Mouse (Mus musculus) ES-Bruce4 (cell line): Measurements from ENCODE around the gene Adam1b. TPM values are rescaled to one million over a fixed set of nuclear protein-coding genes. Genes with fewer than 3 reads are reported as not detected.
"Not testable (repeated sequence)": the region's sequence is repeated elsewhere in the genome, so short reads cannot be mapped to it uniquely, and the experiment has no call there.

ENCODE experiments used
- H3K27ac ChIP-seq: 2 replicates; pipeline ENCODE4 v1.5.1; 2012; ENCODE audit warnings: low read length, inconsistent platforms; ENCODE audit not compliant: insufficient read depth
- H3K27me3 ChIP-seq: 2 replicates; pipeline ENCODE4 v1.6.1; 2012; ENCODE audit warnings: mild to moderate bottlenecking, low read length, inconsistent platforms; ENCODE audit not compliant: control insufficient read depth, poor library complexity, insufficient read depth, severe bottlenecking
- H3K36me3 ChIP-seq: 2 replicates; pipeline ENCODE4 v1.6.1; 2012; ENCODE audit warnings: inconsistent platforms, mild to moderate bottlenecking, low read length, moderate library complexity; ENCODE audit not compliant: control insufficient read depth, poor library complexity, insufficient read depth, severe bottlenecking
- H3K4me1 ChIP-seq: one replicate; pipeline ENCODE4 v1.8.1; 2011; ENCODE audit warnings: low read length; ENCODE audit not compliant: control insufficient read depth, insufficient read depth
- H3K4me3 ChIP-seq: 2 replicates; pipeline ENCODE4 v1.5.1; 2011; ENCODE audit warnings: low read depth, mild to moderate bottlenecking, low read length
- H3K9ac ChIP-seq: 2 replicates; pipeline ENCODE4 v1.6.1; 2012; ENCODE audit warnings: low read depth, mild to moderate bottlenecking, inconsistent platforms; ENCODE audit not compliant: poor library complexity, severe bottlenecking
- H3K9me3 ChIP-seq: replicated peaks from 2 replicates; pipeline ENCODE4 v1.6.1; 2012; ENCODE audit warnings: mild to moderate bottlenecking, low read length, inconsistent platforms; ENCODE audit not compliant: control insufficient read depth, poor library complexity, insufficient read depth, severe bottlenecking
- CTCF ChIP-seq: IDR thresholded peaks from one replicate; pipeline ENCODE4 v1.8.1; 2011; ENCODE audit warnings: low read depth, low read length
- EP300 ChIP-seq: IDR thresholded peaks from 2 replicates; pipeline ENCODE4 v1.6.1; 2011; ENCODE audit warnings: low read depth, low read length; ENCODE audit not compliant: insufficient read depth
- POLR2A ChIP-seq: IDR thresholded peaks from one replicate; pipeline ENCODE4 v1.8.1; 2011; ENCODE audit warnings: low read length; ENCODE audit not compliant: insufficient read depth
- polyA plus RNA-seq: library from polyadenylated mRNA; stranded (reverse); fragments of >200 nt; gene quantifications from 2 replicates; pipeline ENCODE4 v1.2.4, GENCODE M21; 2011; ENCODE audit warnings: low read depth; ENCODE audit not compliant: missing spikeins, insufficient read depth, insufficient read length

Adam1b gene
- polyA plus RNA-seq, 1 experiment: not detected

- no peak overlapping the region for H3K4me3 ChIP-seq
- no peaks in the 10 kb centered on the region for H3K27me3 ChIP-seq
- H3K9ac ChIP-seq: no peak overlapping the region
- TF ChIP-seq POLR2A (no peak), EP300 (no peak), CTCF (no peak)
- H3K27ac ChIP-seq: no peak overlapping the region
- no peaks in the 10 kb centered on the region for H3K9me3 ChIP-seq
- no peaks in the 10 kb centered on the region for H3K4me1 ChIP-seq
- H3K36me3 ChIP-seq: peaks cover 8% of the 10 kb centered on the region
Measured at GRCm38 (mm10) chr5:121518983-121519382, 15.7 kb upstream of the Adam1b start.

- Histone ChIP-seq H3K9ac (no peak overlapping the region), H3K9me3 (no peaks in the 10 kb centered on the region), H3K27me3 (no peaks in the 10 kb centered on the region), H3K4me1 (no peaks in the 10 kb centered on the region), H3K4me3 (no peak overlapping the region), H3K36me3 (no peaks in the 10 kb centered on the region), H3K27ac (no peak overlapping the region)
- TF ChIP-seq POLR2A (no peak), EP300 (no peak)
Measured at GRCm38 (mm10) chr5:121510009-121510408, 6.8 kb upstream of the Adam1b start.

DNA sequence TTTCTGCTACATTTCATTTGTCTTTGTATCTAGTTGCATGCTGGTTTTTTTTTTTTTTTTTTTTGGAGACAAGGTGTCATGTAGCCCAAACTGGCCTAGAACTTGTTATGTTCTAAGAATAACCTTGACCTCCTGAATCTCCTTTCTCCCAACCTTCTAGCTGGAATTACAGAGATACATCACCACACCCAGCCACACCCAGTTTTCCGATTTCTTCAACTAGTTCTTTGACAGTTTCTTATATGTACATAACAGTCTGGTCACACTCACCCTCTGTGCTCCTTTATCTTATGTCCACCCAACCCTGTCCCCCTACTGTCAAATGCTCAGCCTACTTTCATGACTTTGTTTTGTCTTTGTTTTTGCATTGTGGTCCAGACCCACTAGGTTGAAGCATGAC is 3.6 kb upstream of the Adam1b start:
- Histone ChIP-seq H3K4me3 (no peak overlapping the region), H3K9me3 (no peaks in the 10 kb centered on the region), H3K27me3 (no peaks in the 10 kb centered on the region), H3K36me3 (no peaks in the 10 kb centered on the region), H3K9ac (no peak overlapping the region), H3K4me1 (peaks cover 3% of the 10 kb centered on the region), H3K27ac (no peak overlapping the region)
- TF ChIP-seq CTCF: no peak
- no peak for TF ChIP-seq EP300
- TF ChIP-seq POLR2A: no peak

GRCm38 (mm10) chr5:121501424-121501996 is 1.7 kb downstream of the Adam1b start:
- H3K27ac ChIP-seq, H3K27me3 ChIP-seq, H3K9me3 ChIP-seq, H3K9ac ChIP-seq, H3K4me1 ChIP-seq, H3K4me3 ChIP-seq, H3K36me3 ChIP-seq: not testable (repeated sequence)

- H3K27ac ChIP-seq: no peak overlapping the region
- no peaks in the 10 kb centered on the region for H3K9me3 ChIP-seq
- H3K4me1 ChIP-seq: peaks cover 3% of the 10 kb centered on the region
- no peaks in the 10 kb centered on the region for H3K36me3 ChIP-seq
- no peak overlapping the region for H3K4me3 ChIP-seq
- H3K9ac ChIP-seq: no peak overlapping the region
- no peak for TF ChIP-seq EP300
- TF ChIP-seq POLR2A: no peak
- H3K27me3 ChIP-seq: no peaks in the 10 kb centered on the region
Measured at GRCm38 (mm10) chr5:121500719-121501118, 2.5 kb downstream of the Adam1b start.

- TF ChIP-seq CTCF (no peak), POLR2A (no peak), EP300 (no peak)
- Histone ChIP-seq H3K27me3 (no peaks in the 10 kb centered on the region), H3K9me3 (no peaks in the 10 kb centered on the region), H3K4me3 (no peak overlapping the region), H3K36me3 (no peaks in the 10 kb centered on the region), H3K4me1 (no peaks in the 10 kb centered on the region), H3K27ac (no peak overlapping the region), H3K9ac (no peak overlapping the region)
Measured at GRCm38 (mm10) chr5:121493305-121493704, 9.9 kb downstream of the Adam1b start.

- Histone ChIP-seq H3K9ac (no peak overlapping the region), H3K9me3 (no peaks in the 10 kb centered on the region), H3K4me3 (no peak overlapping the region), H3K4me1 (no peaks in the 10 kb centered on the region), H3K27me3 (no peaks in the 10 kb centered on the region), H3K27ac (no peak overlapping the region), H3K36me3 (no peaks in the 10 kb centered on the region)
- TF ChIP-seq CTCF (no peak), EP300 (no peak)
Measured at GRCm38 (mm10) chr5:121484801-121485200, 18.4 kb downstream of the Adam1b start.
